Mouse (Mus musculus): Measurements from ENCODE around the gene Gm29094. TPM values are rescaled to one million over a fixed set of nuclear protein-coding genes. Genes with fewer than 3 reads are reported as not detected.
"Not testable (repeated sequence)": the region's sequence is repeated elsewhere in the genome, so short reads cannot be mapped to it uniquely, and the experiment has no call there.

Gene Gm29094
- polyA plus RNA-seq, 1 experiment from 2014 or later = 0.36 TPM

DNA sequence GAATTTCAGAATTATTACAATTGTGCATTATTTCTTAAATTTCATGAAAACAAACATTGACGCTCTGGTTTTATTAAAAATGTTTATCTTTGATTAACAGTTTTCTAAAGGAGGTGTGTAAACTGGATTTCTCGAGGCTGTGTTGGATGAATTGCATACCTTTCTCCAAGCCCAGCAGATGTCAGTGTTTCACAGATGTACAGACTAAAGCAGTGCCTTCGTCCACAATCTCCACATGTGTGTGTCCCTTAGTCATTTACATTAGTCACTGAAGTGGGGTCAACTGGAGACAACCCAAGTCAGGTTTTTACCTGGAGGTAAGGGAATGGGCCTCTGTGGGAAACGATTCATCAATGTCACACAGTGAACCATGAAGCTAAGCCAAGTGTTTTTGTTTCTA is 26.9 kb downstream of the Gm29094 start:
- Histone ChIP-seq H3K9me3 (replicated peaks; ENCODE audit: control insufficient read depth, low read length) (no peaks in the 10 kb centered on the region), H3K27ac (replicated peaks; ENCODE audit: low read depth, low read length) (no peak overlapping the region), H3K4me3 (ENCODE audit: low read depth, low read length) (no peak overlapping the region), H3K36me3 (replicated peaks; ENCODE audit: control insufficient read depth, insufficient read depth, low read depth, low read length) (no peaks in the 10 kb centered on the region), H3K9ac (replicated peaks; ENCODE audit: low read length) (no peak overlapping the region), H3K27me3 (ENCODE audit: control insufficient read depth, insufficient read depth, low read length) (no peaks in the 10 kb centered on the region), H3K4me1 (ENCODE audit: control insufficient read depth, insufficient read depth, low read length) (no peaks in the 10 kb centered on the region), H3K4me2 (ENCODE audit: low read depth, low read length) (no peak overlapping the region)
- no peak for ATAC-seq (replicated peaks; ENCODE audit: insufficient number of reproducible peaks, low FRiP score, low TSS enrichment, low read depth)
- WGBS = 54% methylated on average over 4 of the region's 4 CpGs
- DNase-seq (ENCODE audit: low spot score) = peak; percentile 23

DNA sequence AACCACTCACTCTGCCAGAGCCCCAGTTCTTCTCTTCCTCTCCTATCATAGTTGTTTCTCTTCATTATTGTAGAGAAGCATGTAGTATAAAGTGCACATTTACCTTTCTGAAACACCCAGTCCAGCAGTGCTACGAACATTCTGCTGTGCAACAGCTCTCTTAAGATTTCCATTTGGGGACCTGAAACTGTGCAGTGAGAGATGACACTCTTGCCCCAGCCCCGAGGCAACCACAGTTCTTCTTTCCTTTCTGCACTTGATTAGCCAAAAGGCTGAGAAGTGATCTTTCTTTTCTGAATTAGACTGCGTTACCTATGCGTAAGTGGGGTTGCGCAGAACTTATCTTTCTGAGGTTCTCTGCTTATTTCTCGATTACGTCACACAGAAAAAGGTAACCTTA is 28.9 kb downstream of the Gm29094 start:
- no peak overlapping the region for H3K4me3 ChIP-seq (ENCODE audit: low read depth, low read length)
- no peaks in the 10 kb centered on the region for H3K27me3 ChIP-seq (ENCODE audit: control insufficient read depth, insufficient read depth, low read length)
- H3K9ac ChIP-seq (replicated peaks; ENCODE audit: low read length) = no peak overlapping the region
- no peaks in the 10 kb centered on the region for H3K36me3 ChIP-seq (replicated peaks; ENCODE audit: control insufficient read depth, insufficient read depth, low read depth, low read length)
- no peak overlapping the region for H3K4me2 ChIP-seq (ENCODE audit: low read depth, low read length)
- 82% methylated on average over 7 of the region's 7 CpGs for WGBS
- H3K27ac ChIP-seq (replicated peaks; ENCODE audit: low read depth, low read length) = no peak overlapping the region
- ATAC-seq (replicated peaks; ENCODE audit: insufficient number of reproducible peaks, low FRiP score, low TSS enrichment, low read depth) (no peak), DNase-seq (ENCODE audit: low spot score) (no peak)
- no peaks in the 10 kb centered on the region for H3K9me3 ChIP-seq (replicated peaks; ENCODE audit: control insufficient read depth, low read length)
- no peaks in the 10 kb centered on the region for H3K4me1 ChIP-seq (ENCODE audit: control insufficient read depth, insufficient read depth, low read length)

DNA sequence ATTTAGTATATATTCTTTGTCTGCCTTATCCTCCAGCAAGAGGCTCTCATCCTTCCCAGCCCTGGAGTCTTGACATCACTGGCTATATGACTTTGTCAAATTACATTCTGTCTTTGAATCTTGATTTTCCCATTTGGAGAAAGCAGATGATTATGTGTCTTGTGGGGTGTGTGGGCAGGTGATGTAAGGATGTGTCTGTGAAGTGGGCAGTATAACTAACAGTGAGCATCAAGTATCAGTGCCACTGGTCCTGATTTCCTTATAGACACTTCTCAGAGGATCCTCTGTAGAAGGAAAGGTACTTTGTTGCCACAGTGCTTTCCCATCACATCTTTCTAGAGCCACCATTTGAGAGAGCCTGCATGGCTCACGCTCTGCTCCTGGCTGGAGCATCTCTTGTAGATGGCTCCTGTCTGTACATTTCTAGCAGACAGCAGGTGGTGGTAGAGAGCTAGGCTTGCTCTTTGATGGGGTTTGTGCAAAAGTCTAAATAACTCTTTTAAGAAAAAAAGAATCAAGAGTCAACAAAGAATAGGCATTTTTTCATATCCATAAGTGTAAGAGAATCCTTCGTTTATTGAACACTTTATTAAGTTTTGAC is 31.8 kb downstream of the Gm29094 start:
- not testable (repeated sequence) for H3K9ac ChIP-seq (replicated peaks; ENCODE audit: low read length); ATAC-seq (replicated peaks; ENCODE audit: insufficient number of reproducible peaks, low FRiP score, low TSS enrichment, low read depth); H3K36me3 ChIP-seq (replicated peaks; ENCODE audit: control insufficient read depth, insufficient read depth, low read depth, low read length); H3K4me3 ChIP-seq (ENCODE audit: low read depth, low read length); H3K27me3 ChIP-seq (ENCODE audit: control insufficient read depth, insufficient read depth, low read length); DNase-seq (ENCODE audit: low spot score); H3K9me3 ChIP-seq (replicated peaks; ENCODE audit: control insufficient read depth, low read length); H3K4me2 ChIP-seq (ENCODE audit: low read depth, low read length); H3K4me1 ChIP-seq (ENCODE audit: control insufficient read depth, insufficient read depth, low read length); H3K27ac ChIP-seq (replicated peaks; ENCODE audit: low read depth, low read length)
- WGBS = 61% methylated on average over 1 of the region's 2 CpGs

DNA sequence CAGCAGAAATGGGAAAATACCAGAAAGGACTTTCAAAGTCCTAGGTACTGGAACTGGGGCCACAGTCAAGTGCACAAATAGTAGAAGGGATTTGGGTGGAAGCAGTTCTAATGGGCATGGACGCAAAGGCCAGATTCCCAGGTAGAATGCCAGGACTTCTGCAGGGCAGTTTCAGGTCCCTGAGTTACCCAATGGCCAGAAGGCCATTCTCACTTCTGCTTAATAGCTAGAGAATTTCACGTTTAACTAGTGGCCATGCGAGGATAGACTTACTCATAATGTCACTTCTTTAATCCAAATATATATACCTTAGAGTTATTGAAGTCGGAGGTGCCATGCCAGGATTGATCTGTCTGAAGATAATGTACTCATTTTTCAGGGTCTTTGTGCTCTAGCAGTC is 38.0 kb downstream of the Gm29094 start:
- not testable (repeated sequence) for H3K9ac ChIP-seq (replicated peaks; ENCODE audit: low read length); H3K27me3 ChIP-seq (ENCODE audit: control insufficient read depth, insufficient read depth, low read length); DNase-seq (ENCODE audit: low spot score); H3K4me1 ChIP-seq (ENCODE audit: control insufficient read depth, insufficient read depth, low read length); ATAC-seq (replicated peaks; ENCODE audit: insufficient number of reproducible peaks, low FRiP score, low TSS enrichment, low read depth); H3K4me2 ChIP-seq (ENCODE audit: low read depth, low read length); H3K9me3 ChIP-seq (replicated peaks; ENCODE audit: control insufficient read depth, low read length); H3K4me3 ChIP-seq (ENCODE audit: low read depth, low read length); H3K36me3 ChIP-seq (replicated peaks; ENCODE audit: control insufficient read depth, insufficient read depth, low read depth, low read length); H3K27ac ChIP-seq (replicated peaks; ENCODE audit: low read depth, low read length)
- WGBS = 96% methylated on average over 4 of the region's 4 CpGs

DNA sequence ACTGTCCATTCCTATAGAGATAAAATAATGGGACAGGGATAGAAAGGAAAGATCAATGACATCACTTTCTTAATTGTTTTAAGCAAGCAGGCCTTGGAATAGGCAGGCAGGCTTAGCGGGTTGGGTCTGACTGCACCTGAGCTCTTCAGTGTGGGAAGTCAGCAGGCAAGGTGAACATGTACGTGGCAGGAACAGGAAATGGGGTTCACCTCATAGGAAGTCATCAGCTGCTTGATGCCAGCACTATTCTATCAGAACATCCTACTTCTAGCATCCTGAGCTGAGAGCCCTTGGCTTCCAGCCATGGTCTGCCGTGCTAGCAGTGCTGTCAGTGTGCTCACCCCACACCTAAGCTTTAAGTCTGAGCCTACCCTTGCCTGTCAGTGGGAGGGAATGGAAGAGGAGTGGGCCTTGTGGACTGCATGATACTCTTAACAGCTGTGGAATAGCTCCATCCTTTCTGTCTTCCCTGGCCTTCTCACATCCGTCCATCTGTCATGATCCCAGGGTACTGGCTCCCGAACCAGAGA is 39.9 kb downstream of the Gm29094 start:
- not testable (repeated sequence) for H3K27me3 ChIP-seq (ENCODE audit: control insufficient read depth, insufficient read depth, low read length); H3K27ac ChIP-seq (replicated peaks; ENCODE audit: low read depth, low read length); H3K4me3 ChIP-seq (ENCODE audit: low read depth, low read length); H3K9ac ChIP-seq (replicated peaks; ENCODE audit: low read length); H3K36me3 ChIP-seq (replicated peaks; ENCODE audit: control insufficient read depth, insufficient read depth, low read depth, low read length); ATAC-seq (replicated peaks; ENCODE audit: insufficient number of reproducible peaks, low FRiP score, low TSS enrichment, low read depth); DNase-seq (ENCODE audit: low spot score); H3K4me2 ChIP-seq (ENCODE audit: low read depth, low read length); H3K9me3 ChIP-seq (replicated peaks; ENCODE audit: control insufficient read depth, low read length); H3K4me1 ChIP-seq (ENCODE audit: control insufficient read depth, insufficient read depth, low read length)
- 86% methylated on average over 4 of the region's 5 CpGs for WGBS

DNA sequence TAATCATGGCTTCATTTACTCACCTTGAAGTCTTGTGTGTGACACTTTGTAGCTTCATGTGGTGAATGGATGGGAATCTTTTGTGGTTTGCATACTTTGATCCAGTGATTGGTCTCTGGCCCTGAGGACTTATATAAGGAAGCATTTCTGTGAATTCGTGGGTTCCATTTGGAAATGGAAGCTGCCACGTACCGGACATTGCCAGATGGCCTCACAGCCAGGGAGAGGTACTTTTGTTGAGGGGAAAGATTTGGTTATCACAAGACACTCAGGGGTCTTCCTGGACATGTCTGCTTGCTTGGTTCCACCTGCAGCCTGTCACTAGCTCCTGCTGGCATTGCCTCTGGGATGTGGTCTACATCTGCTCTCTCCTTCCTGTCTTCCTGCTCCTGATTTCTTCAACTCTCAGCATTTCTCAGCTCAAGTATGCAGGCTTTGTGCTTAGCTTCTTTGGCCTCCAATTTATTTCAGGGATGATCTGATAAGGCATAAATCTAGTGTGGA is 41.4 kb downstream of the Gm29094 start:
- not testable (repeated sequence) for H3K9me3 ChIP-seq (replicated peaks; ENCODE audit: control insufficient read depth, low read length); H3K4me3 ChIP-seq (ENCODE audit: low read depth, low read length); H3K4me2 ChIP-seq (ENCODE audit: low read depth, low read length); H3K27ac ChIP-seq (replicated peaks; ENCODE audit: low read depth, low read length); H3K27me3 ChIP-seq (ENCODE audit: control insufficient read depth, insufficient read depth, low read length); DNase-seq (ENCODE audit: low spot score); H3K9ac ChIP-seq (replicated peaks; ENCODE audit: low read length); ATAC-seq (replicated peaks; ENCODE audit: insufficient number of reproducible peaks, low FRiP score, low TSS enrichment, low read depth); H3K36me3 ChIP-seq (replicated peaks; ENCODE audit: control insufficient read depth, insufficient read depth, low read depth, low read length); H3K4me1 ChIP-seq (ENCODE audit: control insufficient read depth, insufficient read depth, low read length)
- 86% methylated on average over 3 of the region's 3 CpGs for whole genome bisulfite sequencing

DNA sequence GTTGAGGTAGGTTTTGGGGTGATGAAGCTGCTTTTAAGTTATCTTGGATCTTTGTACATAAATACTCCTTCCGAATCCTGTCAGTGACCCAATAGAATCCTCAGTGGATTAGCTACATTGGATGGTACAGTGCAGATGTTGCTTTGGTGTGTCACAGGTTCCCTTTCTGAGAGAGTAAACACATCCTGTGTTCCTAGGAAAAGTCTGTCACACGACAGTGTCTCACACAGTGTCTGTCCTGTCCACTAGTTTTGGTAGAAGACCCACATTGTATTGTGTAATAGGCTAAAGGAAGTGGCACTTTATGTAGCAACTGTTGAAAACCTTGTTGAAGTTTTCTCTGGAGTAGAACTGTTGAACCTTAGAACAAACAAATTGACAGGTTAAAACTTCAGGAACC is 54.2 kb downstream of the Gm29094 start:
- WGBS = 84% methylated on average over 2 of the region's 2 CpGs
- Histone ChIP-seq H3K36me3 (replicated peaks; ENCODE audit: control insufficient read depth, insufficient read depth, low read depth, low read length) (no peaks in the 10 kb centered on the region), H3K4me1 (ENCODE audit: control insufficient read depth, insufficient read depth, low read length) (no peaks in the 10 kb centered on the region), H3K9ac (replicated peaks; ENCODE audit: low read length) (no peak overlapping the region), H3K4me3 (ENCODE audit: low read depth, low read length) (no peak overlapping the region), H3K4me2 (ENCODE audit: low read depth, low read length) (no peak overlapping the region), H3K27me3 (ENCODE audit: control insufficient read depth, insufficient read depth, low read length) (no peaks in the 10 kb centered on the region), H3K9me3 (replicated peaks; ENCODE audit: control insufficient read depth, low read length) (no peaks in the 10 kb centered on the region), H3K27ac (replicated peaks; ENCODE audit: low read depth, low read length) (no peak overlapping the region)
- DNase-seq (ENCODE audit: low spot score) (no peak), ATAC-seq (replicated peaks; ENCODE audit: insufficient number of reproducible peaks, low FRiP score, low TSS enrichment, low read depth) (no peak)

DNA sequence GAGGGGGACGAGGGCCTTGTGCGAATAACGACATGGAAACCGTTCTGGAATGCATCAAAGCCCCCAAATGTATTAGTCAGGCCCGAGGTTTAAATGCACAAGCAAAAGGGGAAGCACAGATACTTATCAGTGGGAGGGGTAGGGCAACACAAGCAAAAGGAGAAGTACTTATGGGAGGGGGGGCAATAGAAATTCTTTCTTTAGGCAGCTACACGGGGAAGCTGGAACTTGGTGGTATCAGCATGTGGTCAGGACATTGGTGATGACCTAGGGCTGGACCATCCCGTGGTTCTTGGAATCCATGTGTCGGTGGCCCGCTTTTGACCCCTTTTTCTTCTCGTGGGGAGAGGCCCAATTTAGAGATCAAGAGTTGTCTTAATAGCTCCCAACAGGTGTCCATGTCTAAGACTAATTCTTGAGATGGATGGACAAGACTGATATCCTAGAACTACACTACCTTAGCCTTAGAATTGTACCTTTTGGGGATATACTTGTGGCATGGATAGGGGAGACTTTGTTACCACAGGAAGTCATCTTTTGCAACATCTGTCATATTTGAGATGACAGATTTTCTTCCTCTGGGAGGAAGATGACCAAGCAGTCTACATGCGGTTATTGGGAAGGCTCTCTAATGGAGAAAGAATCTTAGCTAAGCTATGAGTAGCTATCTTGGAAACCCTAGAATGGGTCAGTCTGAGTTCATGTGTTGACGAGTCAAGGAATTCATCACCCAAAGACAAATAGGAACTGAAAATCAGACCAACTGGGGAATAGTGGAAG is 57.6 kb downstream of the Gm29094 start:
- Histone ChIP-seq H3K4me2 (ENCODE audit: low read depth, low read length) (no peak overlapping the region), H3K4me1 (ENCODE audit: control insufficient read depth, insufficient read depth, low read length) (no peaks in the 10 kb centered on the region), H3K9ac (replicated peaks; ENCODE audit: low read length) (no peak overlapping the region), H3K4me3 (ENCODE audit: low read depth, low read length) (no peak overlapping the region), H3K27me3 (ENCODE audit: control insufficient read depth, insufficient read depth, low read length) (no peaks in the 10 kb centered on the region), H3K27ac (replicated peaks; ENCODE audit: low read depth, low read length) (no peak overlapping the region), H3K9me3 (replicated peaks; ENCODE audit: control insufficient read depth, low read length) (no peaks in the 10 kb centered on the region), H3K36me3 (replicated peaks; ENCODE audit: control insufficient read depth, insufficient read depth, low read depth, low read length) (no peaks in the 10 kb centered on the region)
- DNase-seq (ENCODE audit: low spot score) (no peak), ATAC-seq (replicated peaks; ENCODE audit: insufficient number of reproducible peaks, low FRiP score, low TSS enrichment, low read depth) (no peak)
- 81% methylated on average over 12 of the region's 12 CpGs for WGBS

Data from embryonic facial prominence, embryonic 11.5 days (tissue).